Mouse (Mus musculus): Measurements from ENCODE around the gene Hoxd3.

Hoxd3 gene

GRCm38 (mm10) chr2:74727640-74728302 lies 16.0 kb downstream of the Hoxd3 start:
- DNase-seq (ENCODE audit: low spot score in 2 of 2): no peak

GRCm38 (mm10) chr2:74728303-74728680 lies 16.6 kb downstream of the Hoxd3 start:
- DNase-seq (ENCODE audit: low spot score in 2 of 2): no peak

GRCm38 (mm10) chr2:74730331-74730730 lies 18.6 kb downstream of the Hoxd3 start:
- no peak for DNase-seq (ENCODE audit: low spot score in 2 of 2)

GRCm38 (mm10) chr2:74731055-74731454 lies 19.3 kb downstream of the Hoxd3 start:
- DNase-seq (ENCODE audit: low spot score in 2 of 2): no peak

GRCm38 (mm10) chr2:74731799-74732512 lies 20.2 kb downstream of the Hoxd3 start:
- no peak for DNase-seq (ENCODE audit: low spot score in 2 of 2)

GRCm38 (mm10) chr2:74732513-74733316 lies 21.0 kb downstream of the Hoxd3 start:
- DNase-seq (ENCODE audit: low spot score in 2 of 2): no peak

GRCm38 (mm10) chr2:74733317-74733661 lies 21.6 kb downstream of the Hoxd3 start:
- no peak for DNase-seq (ENCODE audit: low spot score in 2 of 2)

GRCm38 (mm10) chr2:74733765-74734164 lies 22.0 kb downstream of the Hoxd3 start:
- no peak for DNase-seq (ENCODE audit: low spot score in 2 of 2)

- DNase-seq (ENCODE audit: low spot score in 2 of 2): no peak
Observed at GRCm38 (mm10) chr2:74734451-74734850, 22.7 kb downstream of the Hoxd3 start.

GRCm38 (mm10) chr2:74734996-74735811 lies 23.5 kb downstream of the Hoxd3 start:
- no peak for DNase-seq (ENCODE audit: low spot score in 2 of 2)

GRCm38 (mm10) chr2:74735851-74736687 lies 24.3 kb downstream of the Hoxd3 start:
- no peak for DNase-seq (ENCODE audit: low spot score in 2 of 2)

GRCm38 (mm10) chr2:74736688-74737577 lies 25.2 kb downstream of the Hoxd3 start:
- DNase-seq (ENCODE audit: low spot score in 2 of 2): no peak

- DNase-seq (ENCODE audit: low spot score in 2 of 2): no peak
Observed at GRCm38 (mm10) chr2:74737578-74738070, 25.9 kb downstream of the Hoxd3 start.

- DNase-seq (ENCODE audit: low spot score in 2 of 2): no peak
Observed at GRCm38 (mm10) chr2:74738623-74739475, 27.1 kb downstream of the Hoxd3 start.

GRCm38 (mm10) chr2:74739476-74739800 lies 27.7 kb downstream of the Hoxd3 start:
- no peak for DNase-seq (ENCODE audit: low spot score in 2 of 2)

GRCm38 (mm10) chr2:74739869-74740268 lies 28.1 kb downstream of the Hoxd3 start:
- no peak for DNase-seq (ENCODE audit: low spot score in 2 of 2)

GRCm38 (mm10) chr2:74740311-74741091 lies 28.8 kb downstream of the Hoxd3 start:
- no peak for DNase-seq (ENCODE audit: low spot score in 2 of 2)

All from frontal cortex, postnatal 25 days (tissue).